Mouse (Mus musculus): ENCODE results near the gene Kcnj9.

The Kcnj9 gene

DNA sequence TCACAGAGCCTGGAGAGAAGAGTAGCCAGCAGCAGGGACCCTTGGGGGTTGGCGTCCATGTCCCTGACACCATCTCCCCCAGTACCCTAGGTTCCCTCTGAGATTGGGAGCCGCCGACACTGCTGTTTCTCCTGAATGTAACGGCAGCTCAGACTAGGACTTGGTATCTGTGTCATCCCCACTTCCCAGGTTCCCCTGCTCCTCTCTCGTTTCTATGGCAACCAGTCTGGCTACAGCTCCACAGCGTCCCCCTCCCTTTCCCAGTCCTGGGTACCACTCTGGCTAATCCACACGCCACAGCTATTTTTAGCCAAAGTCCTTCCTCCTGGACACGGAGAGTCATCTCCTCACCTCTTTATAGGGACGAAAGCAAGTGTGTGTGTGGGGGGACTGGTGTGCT lies at the start of gene Kcnj9:
Gene Kcnj9 (minus strand): TSS at position 188 of the 400 bp plus-strand sequence.
- DNase-seq (ENCODE audit: low spot score): peak; percentile 56

DNA sequence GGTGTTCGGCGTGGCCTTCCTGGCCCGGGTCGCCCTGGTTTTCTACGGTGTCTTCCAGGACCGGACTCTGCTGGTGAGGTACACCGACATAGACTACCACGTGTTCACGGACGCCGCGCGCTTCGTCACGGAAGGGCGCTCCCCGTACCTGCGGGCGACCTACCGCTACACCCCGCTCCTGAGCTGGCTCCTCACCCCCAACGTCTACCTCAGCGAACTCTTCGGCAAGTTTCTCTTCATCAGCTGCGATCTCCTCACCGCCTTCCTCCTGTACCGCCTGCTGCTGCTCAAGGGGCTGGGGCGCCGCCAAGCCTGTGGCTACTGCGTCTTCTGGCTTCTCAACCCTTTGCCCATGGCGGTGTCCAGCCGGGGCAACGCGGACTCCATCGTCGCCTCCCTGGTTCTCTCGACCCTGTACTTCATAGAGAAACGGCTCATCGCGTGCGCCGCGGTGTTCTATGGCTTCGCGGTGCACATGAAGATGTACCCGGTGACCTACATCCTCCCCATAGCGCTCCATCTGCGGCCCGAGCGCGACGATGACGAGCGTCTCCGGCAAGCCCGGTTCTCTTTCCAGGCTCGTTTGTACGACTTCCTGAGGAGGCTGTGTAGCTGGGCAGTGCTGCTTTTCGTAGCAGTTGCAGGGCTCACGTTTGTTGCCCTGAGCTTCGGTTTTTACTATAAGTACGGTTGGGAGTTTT lies 47.8 kb upstream of the Kcnj9 start:
- peak; percentile 30 for DNase-seq (ENCODE audit: low spot score)

DNA sequence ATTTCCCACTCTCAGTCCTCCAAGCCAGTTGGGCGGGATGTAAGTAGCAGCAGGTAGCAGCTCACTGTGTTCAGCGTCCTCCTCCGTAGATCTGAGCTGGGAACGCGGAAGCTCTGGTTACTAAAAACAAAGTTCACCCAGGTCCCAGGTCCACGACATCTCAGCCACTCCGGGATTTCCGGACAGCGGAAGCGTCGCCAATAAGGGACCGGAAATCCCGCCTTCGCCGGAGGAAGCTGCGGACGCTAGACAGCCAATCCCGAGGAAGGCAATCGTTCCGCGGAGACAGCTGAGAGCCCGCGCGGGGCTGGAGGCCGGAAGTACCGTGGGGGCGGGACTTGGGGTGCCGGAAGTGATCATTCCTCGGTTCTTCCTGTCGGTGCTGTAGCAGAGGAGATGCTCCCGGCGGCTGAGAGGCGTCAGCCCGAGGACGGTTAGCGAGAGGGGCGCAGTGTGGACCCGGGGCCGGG lies 47.1 kb upstream of the Kcnj9 start, which contains the start of gene Pigm:
Gene Pigm (plus strand): TSS at position 349 of the 470 bp plus-strand sequence.
- DNase-seq (ENCODE audit: low spot score): peak; percentile 99

DNA sequence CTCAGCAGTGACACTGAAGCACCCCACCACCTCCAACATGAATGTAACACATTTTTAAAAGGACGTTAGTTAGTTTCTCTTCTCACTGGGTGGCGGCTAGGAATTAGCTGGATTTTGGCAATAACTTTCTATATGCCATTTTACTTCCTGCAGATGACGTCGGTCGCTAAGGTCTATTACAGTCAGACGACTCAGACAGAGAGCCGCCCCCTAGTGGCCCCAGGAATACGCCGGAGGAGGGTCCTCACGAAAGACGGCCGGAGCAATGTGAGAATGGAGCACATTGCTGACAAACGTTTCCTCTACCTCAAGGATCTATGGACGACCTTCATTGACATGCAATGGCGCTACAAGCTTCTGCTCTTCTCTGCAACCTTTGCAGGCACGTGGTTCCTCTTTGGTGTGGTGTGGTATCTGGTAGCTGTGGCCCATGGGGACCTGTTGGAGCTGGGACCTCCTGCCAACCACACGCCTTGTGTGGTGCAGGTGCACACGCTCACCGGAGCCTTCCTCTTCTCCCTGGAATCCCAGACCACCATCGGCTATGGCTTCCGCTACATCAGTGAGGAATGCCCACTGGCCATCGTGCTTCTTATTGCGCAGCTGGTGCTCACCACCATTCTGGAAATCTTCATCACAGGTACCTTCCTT lies 39.8 kb upstream of the Kcnj9 start:
- DNase-seq (ENCODE audit: low spot score): peak; percentile 81

DNA sequence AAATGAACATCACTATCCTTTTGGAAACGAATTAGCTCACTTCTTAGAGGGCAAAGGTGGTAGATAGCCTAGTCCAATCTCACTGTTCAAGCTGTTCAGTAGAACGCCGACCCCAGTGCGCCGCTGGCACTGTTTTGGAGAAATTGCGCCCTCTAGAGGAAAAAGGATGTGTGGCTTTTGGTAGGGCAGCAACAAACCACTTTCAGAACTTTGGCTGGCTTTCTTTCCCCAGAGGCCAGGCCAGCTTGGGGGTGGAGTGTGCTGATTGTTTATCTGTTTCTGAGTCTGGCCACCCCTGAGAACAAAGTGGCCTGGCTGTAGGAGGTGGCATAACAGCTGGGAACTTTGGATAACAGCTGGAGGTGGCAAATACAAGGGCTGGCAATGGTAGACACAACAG lies 35.6 kb upstream of the Kcnj9 start:
- DNase-seq (ENCODE audit: low spot score): peak; percentile 86

DNA sequence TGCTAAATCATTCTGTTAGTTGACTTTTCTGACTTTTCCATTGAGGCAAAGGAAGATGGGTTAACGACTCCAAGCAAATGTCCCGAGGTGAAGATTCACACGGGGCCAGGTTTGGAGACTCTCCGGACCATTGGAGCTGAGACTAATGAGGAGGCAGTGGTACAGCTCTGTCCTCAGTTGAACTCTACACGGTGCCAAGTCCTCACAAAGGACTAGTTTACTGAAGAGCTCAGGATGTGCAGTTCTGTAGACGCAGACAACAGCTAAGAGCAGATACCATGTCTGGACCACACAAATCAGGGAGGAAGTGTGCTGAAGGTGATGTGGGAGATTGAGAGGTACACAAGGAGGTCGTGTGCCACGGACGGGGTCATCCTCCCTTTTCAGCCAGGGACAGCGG lies 29.2 kb upstream of the Kcnj9 start:
- no peak for DNase-seq (ENCODE audit: low spot score)

DNA sequence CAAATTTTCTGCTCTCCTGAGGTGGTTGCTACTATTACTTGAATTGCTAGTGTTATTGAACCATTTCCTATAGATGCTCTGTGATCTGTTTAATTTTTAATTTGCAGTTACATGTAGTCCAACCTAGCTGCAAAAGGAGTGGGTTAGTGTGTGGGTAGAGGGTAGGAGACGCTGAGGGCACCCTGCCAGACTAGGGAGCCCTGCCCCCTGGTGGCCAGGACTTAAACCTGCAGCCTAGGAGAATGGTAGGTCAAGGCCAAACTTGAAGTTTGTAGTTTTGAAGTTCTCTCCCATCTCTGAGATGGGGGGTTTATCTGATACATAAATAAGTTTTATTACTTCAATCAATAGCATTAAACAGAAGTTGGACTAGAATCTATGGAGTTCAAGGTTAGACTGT lies 28.4 kb upstream of the Kcnj9 start:
- peak; percentile 71 for DNase-seq (ENCODE audit: low spot score)

DNA sequence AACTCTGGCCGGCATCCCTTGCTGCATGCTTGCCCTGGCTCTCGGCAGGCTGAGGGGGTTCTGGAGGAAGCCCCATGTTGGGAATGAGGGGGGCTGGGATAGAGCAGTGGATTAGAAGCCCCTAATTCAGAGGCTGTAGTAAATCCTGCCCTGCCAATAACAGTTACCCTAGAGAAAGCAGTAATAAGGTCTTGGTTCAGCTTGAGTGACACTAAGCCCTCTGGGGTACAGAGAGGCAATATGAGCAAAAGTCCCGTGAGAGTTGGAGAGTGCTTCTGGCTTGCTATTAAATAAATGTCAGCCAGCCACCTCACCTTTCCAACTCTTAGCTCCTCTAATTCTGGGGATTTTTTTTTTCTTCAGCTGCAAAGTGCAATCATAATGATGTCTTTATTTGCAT lies 26.2 kb upstream of the Kcnj9 start:
- no peak for DNase-seq (ENCODE audit: low spot score)

DNA sequence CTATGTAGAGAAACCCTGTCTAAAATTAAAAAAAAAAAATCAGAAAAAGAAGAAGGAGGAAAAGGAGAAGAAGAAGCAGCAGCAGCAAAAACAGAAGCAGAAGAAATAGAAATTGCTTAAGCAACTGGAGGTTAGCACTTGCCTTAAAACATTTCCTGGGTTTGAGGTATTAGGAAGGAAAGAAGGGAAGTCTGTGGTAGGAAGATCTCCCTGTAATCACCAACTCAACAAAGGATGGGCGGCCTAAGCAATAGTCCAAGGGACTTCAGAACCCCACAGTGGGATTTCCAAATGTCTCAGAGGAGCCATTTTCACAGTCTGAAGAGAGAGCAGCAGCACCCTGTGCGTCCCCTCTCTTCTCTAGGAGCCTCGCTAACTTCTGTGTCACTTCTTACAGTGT lies 23.3 kb upstream of the Kcnj9 start:
- DNase-seq (ENCODE audit: low spot score): no peak

DNA sequence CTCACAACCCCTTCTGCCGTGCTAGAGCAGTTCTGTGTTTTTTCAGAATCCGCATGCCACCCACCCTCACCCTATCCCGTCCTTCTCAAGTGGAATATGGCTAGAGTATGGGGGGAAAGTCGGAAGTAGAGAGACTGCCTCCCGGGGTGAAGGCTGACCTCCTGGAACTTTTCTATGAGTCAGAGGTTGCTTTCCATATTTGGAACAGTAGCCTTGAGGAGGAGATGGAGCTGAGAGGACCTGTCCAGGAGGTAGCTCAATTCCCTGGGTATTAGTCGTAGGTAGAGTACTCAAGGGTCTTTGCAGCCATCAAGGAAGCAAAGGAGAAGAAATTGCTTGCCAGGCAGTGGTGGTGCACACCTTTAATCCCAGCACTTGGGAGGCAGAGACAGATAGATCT lies 22.9 kb upstream of the Kcnj9 start:
- no peak for DNase-seq (ENCODE audit: low spot score)

DNA sequence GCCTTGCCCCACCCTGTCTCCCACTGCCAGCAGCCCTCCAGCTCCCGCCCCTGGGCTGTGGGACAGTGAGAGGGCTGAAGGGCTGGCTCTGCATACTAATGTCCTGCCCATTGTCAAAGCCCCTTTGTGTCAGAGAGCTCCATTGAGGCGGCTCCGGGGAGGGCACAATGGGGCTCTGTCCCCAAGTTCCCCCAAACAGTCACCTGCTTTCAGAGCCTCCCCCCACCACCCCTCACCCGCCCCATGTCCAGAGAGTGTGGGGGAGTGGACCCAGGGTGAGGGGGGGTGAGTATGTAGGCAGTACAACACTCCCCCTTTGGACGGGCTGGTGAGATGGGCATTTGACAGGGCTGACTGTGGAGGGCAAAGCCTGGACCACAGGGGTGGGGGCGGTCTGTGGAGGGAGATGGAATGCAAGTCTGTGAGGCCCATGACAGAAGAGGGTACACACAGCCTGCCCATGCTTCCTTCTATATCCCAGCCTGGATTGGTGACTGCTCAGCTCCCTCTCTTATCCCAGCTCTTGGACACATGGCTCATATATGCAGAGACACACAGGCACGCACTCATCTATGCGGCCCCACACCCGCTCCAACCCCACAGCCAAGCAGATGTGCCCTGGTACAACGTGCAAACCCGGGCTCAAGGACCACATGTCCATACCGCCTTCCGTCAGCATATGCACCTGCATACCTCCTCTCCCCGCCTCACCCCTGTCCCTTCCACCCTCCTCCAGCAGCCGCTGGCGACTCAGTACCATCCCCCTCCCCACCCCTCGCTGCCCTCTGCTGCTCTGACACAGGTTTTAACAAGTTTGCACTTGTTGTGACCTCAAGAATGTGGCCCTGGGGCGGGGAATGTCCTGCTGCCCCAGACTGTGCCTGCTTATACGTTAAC lies 21.0 kb upstream of the Kcnj9 start:
- peak; percentile 86 for DNase-seq (ENCODE audit: low spot score)

DNA sequence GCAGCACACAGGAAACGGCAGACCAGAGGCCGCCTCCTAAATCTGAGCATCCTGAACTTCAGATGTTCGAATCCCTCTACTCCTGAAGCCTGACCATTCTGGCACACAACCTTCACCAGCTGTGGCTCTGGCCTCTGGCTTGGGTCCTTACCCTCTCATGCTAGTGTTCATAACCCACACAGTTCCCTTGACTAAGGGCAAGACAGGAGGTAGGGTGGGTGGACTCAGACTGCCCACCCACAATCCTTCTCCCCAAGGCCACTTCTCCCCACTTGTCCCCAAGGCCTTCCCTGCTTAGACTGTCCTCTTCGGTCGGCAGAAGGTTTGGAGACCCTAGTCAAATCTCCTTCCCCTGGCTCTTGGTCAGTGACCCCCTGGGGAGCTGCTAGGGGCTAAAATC lies 20.4 kb upstream of the Kcnj9 start:
- no peak for DNase-seq (ENCODE audit: low spot score)

DNA sequence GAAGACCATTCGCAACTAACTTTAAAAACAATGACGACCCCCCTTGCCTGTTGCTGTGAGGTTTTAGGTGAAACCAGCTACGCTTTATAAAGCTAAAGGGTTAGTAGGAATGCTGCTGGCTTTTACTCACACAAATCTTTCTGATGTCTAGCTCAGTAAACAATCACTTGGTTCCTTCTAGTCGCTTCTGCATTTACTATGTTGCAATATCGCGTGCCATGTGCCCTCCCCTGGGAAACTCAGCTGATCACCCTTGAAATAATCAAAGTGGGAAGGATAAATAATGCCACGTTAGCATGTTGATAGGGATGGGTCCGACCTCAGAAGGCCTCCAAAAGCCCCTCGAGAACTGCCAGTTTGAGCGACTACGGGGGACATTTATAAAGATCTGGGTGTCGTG lies 18.3 kb upstream of the Kcnj9 start:
- no peak for DNase-seq (ENCODE audit: low spot score)

DNA sequence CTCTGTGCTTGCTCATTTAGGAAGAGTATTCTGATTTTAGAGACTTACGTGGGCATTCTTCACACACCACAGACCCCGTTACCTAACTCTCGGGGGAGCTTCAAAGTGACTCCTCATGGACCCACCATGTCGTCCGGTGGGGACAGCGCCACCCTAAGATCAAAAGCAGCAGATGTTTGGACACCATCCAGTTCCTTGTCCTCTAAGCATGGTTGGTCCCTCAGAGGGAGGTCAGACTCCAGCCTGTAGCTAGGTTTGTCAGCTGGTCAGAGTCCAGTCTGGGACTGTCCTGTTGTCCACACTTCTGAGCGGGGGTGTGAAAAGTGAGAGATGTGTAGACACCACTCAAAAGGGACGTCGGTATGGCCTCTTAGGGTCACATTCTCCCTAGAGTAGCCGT lies 17.6 kb upstream of the Kcnj9 start:
- DNase-seq (ENCODE audit: low spot score): no peak

DNA sequence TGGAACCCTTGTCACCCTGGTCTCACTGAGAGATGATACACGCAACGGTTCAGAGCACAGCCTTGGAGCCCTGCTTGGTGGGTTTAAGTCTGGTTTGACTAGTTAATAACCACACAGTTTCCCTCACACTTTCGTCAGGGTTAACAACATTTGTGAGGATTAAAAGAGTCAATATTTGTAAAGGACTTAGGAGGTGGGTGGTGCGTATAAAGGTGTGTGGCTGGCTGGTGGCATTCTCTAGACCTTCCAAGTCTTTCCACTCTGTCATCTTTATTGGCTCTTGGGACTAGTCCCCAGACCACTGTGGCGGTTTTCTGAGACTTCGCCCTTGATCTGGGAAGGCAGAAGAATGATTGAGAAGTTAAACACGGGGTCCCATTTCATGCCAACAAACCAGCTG lies 15.7 kb upstream of the Kcnj9 start:
- DNase-seq (ENCODE audit: low spot score): no peak

DNA sequence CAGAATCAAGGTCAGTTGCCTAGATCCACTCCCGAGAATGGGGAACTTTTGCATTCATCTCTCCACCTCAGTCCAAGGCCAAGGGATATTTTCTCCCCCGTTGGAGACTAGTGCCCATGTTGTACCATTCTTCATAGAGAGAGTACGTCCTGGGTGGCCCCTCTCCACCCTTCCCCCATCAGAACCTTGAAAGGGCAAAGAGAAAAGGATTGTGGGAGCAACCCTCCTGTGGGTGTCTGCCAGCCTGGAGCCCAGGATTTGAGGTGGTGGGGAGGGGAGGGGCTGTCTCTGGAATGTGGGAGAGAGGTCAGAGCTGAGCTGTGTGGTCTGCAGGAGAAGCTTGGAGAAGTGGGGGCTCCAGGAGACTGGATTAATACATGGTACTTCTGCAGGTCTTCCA lies 14.8 kb upstream of the Kcnj9 start:
- no peak for DNase-seq (ENCODE audit: low spot score)

DNA sequence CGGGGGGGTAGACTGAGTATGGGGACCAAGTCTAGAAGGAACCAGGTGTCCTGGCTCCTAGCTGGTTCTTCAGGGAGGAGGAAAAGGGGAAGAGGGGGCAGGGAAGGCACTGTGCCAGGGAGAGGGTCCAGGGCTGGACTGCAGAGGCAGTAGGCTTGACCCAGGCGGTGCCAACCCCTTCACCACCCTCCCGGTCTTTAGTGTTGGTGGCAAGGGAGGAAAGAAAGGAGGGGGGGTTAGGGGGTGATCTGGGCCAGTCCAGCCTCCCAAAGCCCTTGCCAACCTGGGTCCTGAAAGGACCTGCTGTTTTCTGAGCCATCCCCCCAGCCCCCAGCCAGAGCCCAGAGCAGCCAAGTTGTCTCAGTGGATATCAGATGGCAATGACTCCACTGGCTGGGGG lies 13.6 kb upstream of the Kcnj9 start:
- DNase-seq (ENCODE audit: low spot score): no peak

DNA sequence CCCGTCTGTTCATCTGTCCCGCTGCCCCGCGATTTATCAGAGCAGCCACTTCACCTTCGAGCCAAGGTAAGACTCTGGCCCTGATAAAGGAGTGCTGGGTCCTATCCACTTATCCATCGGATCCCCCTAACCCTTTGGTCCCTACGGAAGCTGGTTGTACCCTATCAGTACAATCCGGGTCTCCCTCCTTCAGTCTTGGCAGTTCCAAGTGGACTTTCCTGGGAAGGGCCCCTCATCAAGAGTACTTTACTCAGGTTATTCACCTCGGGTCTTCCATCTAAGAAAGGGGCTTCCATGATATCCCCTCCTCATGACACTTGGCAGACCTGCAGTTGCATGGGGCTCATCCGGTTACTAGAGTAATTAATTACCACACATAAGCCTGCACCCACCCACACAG lies 12.3 kb upstream of the Kcnj9 start:
- DNase-seq (ENCODE audit: low spot score): no peak

DNA sequence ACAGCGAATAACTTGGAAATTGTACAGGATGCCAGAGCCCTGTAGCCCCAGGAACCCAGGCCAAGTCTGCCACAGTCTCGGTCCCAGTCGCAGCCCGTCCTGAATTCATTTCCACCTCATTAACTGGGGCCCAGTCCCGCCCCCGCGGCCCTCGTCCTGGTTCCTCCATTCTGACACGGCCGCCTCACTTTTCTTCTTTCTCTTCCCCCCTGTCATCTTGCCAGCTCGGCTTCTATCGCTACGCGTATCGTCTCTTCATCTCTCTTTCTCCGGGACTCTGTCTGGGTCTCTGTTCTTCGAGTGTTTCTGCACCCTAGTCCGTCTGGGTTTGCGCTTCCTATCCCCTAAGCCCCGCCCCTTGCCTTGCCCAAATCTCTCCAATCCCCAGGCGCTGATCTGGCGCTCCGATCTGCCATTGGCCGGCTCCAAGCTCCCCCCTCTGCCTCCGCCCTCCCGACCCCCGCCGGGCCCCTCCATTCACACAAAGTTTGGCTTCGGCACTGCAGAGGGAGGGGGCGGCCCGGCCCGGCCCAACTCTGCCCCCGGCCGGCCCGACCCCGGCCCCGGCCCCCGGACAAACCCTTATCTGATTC lies 11.7 kb upstream of the Kcnj9 start, which contains the start of gene Kcnj10:
Gene Kcnj10 (plus strand): TSS at position 482 of the 593 bp plus-strand sequence.
- DNase-seq (ENCODE audit: low spot score): peak; percentile 95

DNA sequence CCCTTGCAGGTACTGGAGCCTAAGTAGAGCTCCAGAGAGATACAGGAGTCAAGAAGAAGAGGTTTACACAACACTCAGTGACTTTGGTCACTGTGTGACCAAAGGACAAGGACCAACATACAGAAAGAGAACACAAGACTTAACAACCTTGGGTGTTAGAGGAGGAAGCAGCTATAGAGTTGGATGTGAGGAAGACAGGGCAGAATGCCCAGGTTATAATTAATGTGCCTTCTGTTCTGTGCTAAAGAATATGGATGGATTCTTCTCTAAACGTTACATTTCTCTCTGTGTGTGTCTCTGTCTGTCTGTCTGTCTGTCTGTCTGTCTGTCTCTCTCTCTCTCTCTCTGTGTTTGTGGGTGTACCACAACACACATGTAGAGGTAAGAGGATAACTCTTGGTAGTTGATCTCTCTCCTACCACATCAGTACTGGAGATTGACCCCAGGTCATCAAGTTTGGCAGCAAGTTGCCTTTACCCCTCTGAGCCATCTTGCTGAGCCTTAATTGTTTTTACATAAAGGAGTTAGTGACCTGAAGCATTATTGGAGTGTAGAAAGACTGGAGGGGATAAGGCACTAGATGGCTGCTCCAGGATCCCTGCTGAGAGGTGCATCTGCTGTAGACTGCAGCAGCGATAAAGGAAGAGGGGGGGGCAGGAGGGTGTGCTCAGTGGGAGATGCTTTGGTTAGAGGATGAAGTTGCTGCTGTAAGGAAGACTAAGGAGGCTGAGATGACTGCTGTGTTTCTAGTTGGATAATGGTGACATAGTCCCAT lies 8.5 kb upstream of the Kcnj9 start:
- no peak for DNase-seq (ENCODE audit: low spot score)

DNA sequence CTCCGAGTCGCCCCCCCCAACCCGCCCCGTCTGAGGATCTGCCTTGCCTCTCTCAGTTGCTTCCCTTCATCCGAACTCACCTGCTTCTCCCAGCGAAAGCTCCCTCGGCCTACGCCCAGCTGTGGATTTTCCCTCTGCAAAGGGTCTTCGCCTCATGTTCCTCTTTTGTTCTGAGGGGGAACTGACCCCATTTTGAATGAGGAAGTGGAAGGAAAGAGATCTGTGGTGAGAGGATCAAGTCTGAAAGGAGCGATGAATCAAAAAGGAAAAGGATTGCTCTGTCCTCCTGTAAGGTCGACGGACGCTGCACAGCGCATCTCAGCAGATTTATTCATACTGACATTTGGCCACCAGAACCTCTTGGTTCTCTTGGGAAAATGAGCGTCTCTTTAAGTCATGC lies 6.7 kb upstream of the Kcnj9 start:
- no peak for DNase-seq (ENCODE audit: low spot score)

All from embryo, embryonic 10.5 days (tissue).